Mouse (Mus musculus) megakaryocyte, embryonic 14.5 days (primary cell): ENCODE measurements at regions not wholly inside any gene's neighbourhood (a gene's known extent, or its start where the extent isn't known, plus 50 kb on each side); places are given as distances from the start of the nearest gene placed in this dataset.

Experiments used
- FLI1 ChIP-seq: IDR thresholded peaks from 2 replicates; pipeline ENCODE4 v1.6.1; 2012; ENCODE audit warnings: low read length, inconsistent platforms, mixed read lengths
- GATA1 ChIP-seq: IDR thresholded peaks from 3 replicates; pipeline ENCODE4 v1.6.1; 2012; ENCODE audit warnings: mixed read lengths, low read length, inconsistent platforms, borderline replicate concordance

GRCm38 (mm10) chr7:34567575-34567974, 89.0 kb downstream of the Kctd15 start:
- no peak for TF ChIP-seq GATA1
- no peak for TF ChIP-seq FLI1
